10 mouse cellular contexts compared by ENCODE assay signal in genomic region chr4:136189912-136190311, GRCm38 (mm10). TPM values are rescaled to one million over a fixed set of nuclear protein-coding genes. Genes with fewer than 3 reads are reported as not detected.
DNase-seq lines count a peak whose midpoint lies in the region; ATAC-seq and TF ChIP-seq lines count a peak whose summit lies in the region.
"Had no signal": no experiment of that assay in that cellular context is flagged by ENCODE, and none has a peak within 500 bp of the region (broad histone marks: within the 10 kb centered on the region; RNA-seq: fewer than 3 reads in every experiment).

No protein-coding gene starts in this region.

- TF ChIP-seq CTCF in liver, postnatal 0 days (IDR thresholded peaks at IDR 0.05; ENCODE audit: low read depth): no peak

- H3K27ac ChIP-seq in liver, postnatal 0 days (ENCODE audit: low read depth): peak overlapping the region; percentile 93
- H3K27ac ChIP-seq: forebrain, embryonic 12.5 days had no signal

- peak overlapping the region; percentile 39; the same call in 1 of the 2 replicates for H3K4me2 ChIP-seq in liver, postnatal 0 days (ENCODE audit: low read depth, low read length)
- H3K4me2 ChIP-seq: forebrain, embryonic 12.5 days; heart, embryonic 11.5 days had no signal

- DNase-seq in c-Kit-positive CD71-positive TER-119-negative erythroid progenitor cells, embryonic 14.5 days (ENCODE audit: low read depth): peak; percentile 76
- DNase-seq in liver, postnatal 0 days: peak; percentile 85
- DNase-seq in spleen, postnatal 4 days (ENCODE audit: low spot score in 2 of 2): peak; percentile 84 to 88
- no peak for DNase-seq in adipocyte (ENCODE audit: low spot score)
- DNase-seq in ovary, postnatal 14 days (ENCODE audit: low spot score): no peak
- DNase-seq in yolk sac, embryonic 10.5 days (ENCODE audit: low spot score): no peak
- DNase-seq: cerebellum, adult 8-10 months had no signal

- H3K9ac ChIP-seq in liver, postnatal 0 days (replicated peaks): peak overlapping the region; percentile 66
- H3K9ac ChIP-seq: forebrain, embryonic 12.5 days had no signal

- peaks cover 90% of the 10 kb centered on the region for H3K36me3 ChIP-seq in liver, postnatal 0 days (replicated peaks; ENCODE audit: insufficient read depth, low read length)

- H3K27me3 ChIP-seq in liver, postnatal 0 days (ENCODE audit: insufficient read depth, low read length): no peaks in the 10 kb centered on the region
- H3K27me3 ChIP-seq: forebrain, embryonic 12.5 days had no signal

- peaks cover 35% of the 10 kb centered on the region for H3K4me1 ChIP-seq in liver, postnatal 0 days (ENCODE audit: insufficient read depth)
- H3K4me1 ChIP-seq: forebrain, embryonic 12.5 days had no signal

- H3K9me3 ChIP-seq in liver, postnatal 0 days (ENCODE audit: low read length): no peaks in the 10 kb centered on the region
- H3K9me3 ChIP-seq: forebrain, embryonic 12.5 days had no signal

- TF ChIP-seq EP300 in liver, postnatal 0 days (IDR thresholded peaks at IDR 0.05; ENCODE audit: low read depth): peak; percentile 83

- H3K4me3 ChIP-seq in liver, postnatal 0 days (ENCODE audit: low read depth, low read length): no peak overlapping the region
- H3K4me3 ChIP-seq: forebrain, embryonic 12.5 days had no signal

- WGBS in liver, postnatal 0 days (ENCODE audit: insufficient replicate concordance): 50% methylated on average over 8 of the region's 8 CpGs

- ATAC-seq in CD4-positive, CD25-positive, alpha-beta regulatory T cell, adult 4 months: peak; percentile 99
- peak; percentile 95 for ATAC-seq in liver, postnatal 0 days

RNA-seq across cellular contexts. Expression of gene Asap3, which starts 16.3 kb away (rescaled TPM):
- polyA plus RNA-seq in CD4-positive, CD25-positive, alpha-beta regulatory T cell, adult 4 months (2017; shearing (Covaris generic)): not detected
- 4.5 and 4.8 TPM in 2 replicates for polyA plus RNA-seq in liver, postnatal 0 days (2015; fragmentation: Nextera tagmentation; extraction: Ambion mirVana)

RNA-seq across cellular contexts. Expression of gene E2f2, which starts 17.7 kb away (rescaled TPM):
- polyA plus RNA-seq in CD4-positive, CD25-positive, alpha-beta regulatory T cell, adult 4 months (2017; shearing (Covaris generic)): 10 to 100 TPM; 14.5 to 29.6 TPM
- 48.6 and 50.2 TPM in 2 replicates for polyA plus RNA-seq in liver, postnatal 0 days (2015; fragmentation: Nextera tagmentation; extraction: Ambion mirVana)

RNA-seq across cellular contexts. Expression of gene Id3, which starts 46.6 kb away (rescaled TPM):
- polyA plus RNA-seq in CD4-positive, CD25-positive, alpha-beta regulatory T cell, adult 4 months (2017; shearing (Covaris generic)): 100 to 1,000 TPM; 388 to 433 TPM
- 77.3 and 79.1 TPM in 2 replicates for polyA plus RNA-seq in liver, postnatal 0 days (2015; fragmentation: Nextera tagmentation; extraction: Ambion mirVana)

RNA-seq across cellular contexts. Expression of gene Tcea3, which starts 57.6 kb away (rescaled TPM):
- 1 to 10 TPM in 1 of 2 experiments, not detected in 1; 1.2 TPM for polyA plus RNA-seq in CD4-positive, CD25-positive, alpha-beta regulatory T cell, adult 4 months (2017; shearing (Covaris generic))
- polyA plus RNA-seq in liver, postnatal 0 days (2015; fragmentation: Nextera tagmentation; extraction: Ambion mirVana): 37.6 and 41.7 TPM in 2 replicates

Comparison
In these comparisons a context has a peak if more than half of its experiments do, and no peak if none do; other contexts are left out.
1. DNase-seq: peak in c-Kit-positive CD71-positive TER-119-negative erythroid progenitor cells, embryonic 14.5 days (single experiment), liver, postnatal 0 days (single experiment) and spleen, postnatal 4 days (2 of 2); none in adipocyte (single experiment), ovary, postnatal 14 days (single experiment) and yolk sac, embryonic 10.5 days (single experiment).